Mouse (Mus musculus): ENCODE measurements around the gene Gm37240.

- no peak for TF ChIP-seq CTCF (IDR thresholded peaks at IDR 0.05; ENCODE audit: control insufficient read depth, insufficient read depth, low read length)
- TF ChIP-seq POLR2A (IDR thresholded peaks at IDR 0.05; ENCODE audit: borderline replicate concordance, control insufficient read depth, low read depth, low read length), result no peak
These were observed 935.6 kb downstream of the Gm37240 start for GRCm38 (mm10) chr3:84951698-84952097.
